27 mouse cellular contexts compared by ENCODE assay signal in the genomic region with DNA sequence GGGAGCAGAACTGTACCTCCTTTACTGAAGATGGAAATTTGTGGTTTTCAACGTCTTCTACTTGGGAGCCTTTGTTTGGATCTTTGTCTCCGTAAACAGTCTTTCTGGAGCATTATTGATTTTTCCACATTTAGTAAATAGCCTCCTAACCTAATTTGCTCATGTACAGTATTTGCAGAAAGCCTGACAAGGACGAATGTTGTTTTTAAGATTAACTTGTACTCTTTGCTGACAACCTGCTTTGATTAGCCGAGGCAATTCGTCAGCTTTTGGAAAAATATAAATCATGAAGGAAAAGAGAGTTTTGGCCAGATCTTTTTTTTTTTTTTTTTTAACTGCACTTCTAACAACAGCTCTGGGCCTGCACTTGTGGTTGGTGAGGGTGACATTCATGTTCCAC. TPM values are rescaled to one million over a fixed set of nuclear protein-coding genes. Genes with fewer than 3 reads are reported as not detected.
"Had no signal": no experiment of that assay in that cellular context is flagged by ENCODE, and none has a peak within 500 bp of the region (broad histone marks: within the 10 kb centered on the region; RNA-seq: fewer than 3 reads in every experiment).

No protein-coding gene starts in this region.

- H3K9ac ChIP-seq: heart, embryonic 13.5 days; heart, embryonic 15.5 days; hindbrain, embryonic 13.5 days; hindbrain, embryonic 15.5 days; kidney, embryonic 15.5 days; limb, embryonic 12.5 days; liver, embryonic 13.5 days; liver, embryonic 15.5 days had no signal

- H3K27me3 ChIP-seq: heart, embryonic 13.5 days; heart, embryonic 15.5 days; hindbrain, embryonic 13.5 days; hindbrain, embryonic 15.5 days; kidney, embryonic 15.5 days; limb, embryonic 12.5 days; liver, embryonic 13.5 days; liver, embryonic 15.5 days had no signal

- DNase-seq: gastrocnemius, postnatal 10 days; gastrocnemius, postnatal 25 days; heart, adult 2 months; heart, postnatal 14 days; heart, postnatal 36 days; kidney, adult 11 months; kidney, adult 2 months; kidney, adult 9 months; kidney, postnatal 14 days; kidney, postnatal 36 days; layer of hippocampus, adult 9-11 months; liver, embryonic 13.5 days had no signal

- H3K27ac ChIP-seq: heart, adult 2 months; heart, embryonic 13.5 days; heart, embryonic 15.5 days; hindbrain, embryonic 13.5 days; hindbrain, embryonic 15.5 days; hindbrain, postnatal 0 days; kidney, embryonic 15.5 days; kidney, postnatal 0 days; left cerebral cortex, adult 2 months; limb, embryonic 10.5 days; limb, embryonic 12.5 days; liver, embryonic 13.5 days; liver, embryonic 15.5 days had no signal

- H3K4me2 ChIP-seq: heart, embryonic 11.5 days; heart, embryonic 13.5 days; heart, embryonic 15.5 days; hindbrain, embryonic 13.5 days; hindbrain, embryonic 15.5 days; kidney, embryonic 15.5 days; limb, embryonic 12.5 days; liver, embryonic 11.5 days; liver, embryonic 13.5 days; liver, embryonic 15.5 days had no signal

- H3K9me3 ChIP-seq: heart, embryonic 13.5 days; heart, embryonic 15.5 days; hindbrain, embryonic 13.5 days; hindbrain, embryonic 15.5 days; kidney, embryonic 15.5 days; limb, embryonic 10.5 days; limb, embryonic 12.5 days; liver, embryonic 13.5 days; liver, embryonic 15.5 days had no signal

- H3K4me3 ChIP-seq: heart, adult 2 months; heart, embryonic 13.5 days; heart, embryonic 15.5 days; hindbrain, embryonic 13.5 days; hindbrain, embryonic 15.5 days; kidney, embryonic 15.5 days; left cerebral cortex, adult 2 months; limb, embryonic 10.5 days; limb, embryonic 12.5 days; liver, embryonic 13.5 days; liver, embryonic 15.5 days had no signal

- H3K4me1 ChIP-seq: heart, embryonic 15.5 days; hindbrain, embryonic 13.5 days; hindbrain, embryonic 15.5 days; kidney, embryonic 15.5 days; limb, embryonic 10.5 days; limb, embryonic 12.5 days; liver, embryonic 13.5 days; liver, embryonic 15.5 days had no signal

- H3K36me3 ChIP-seq: heart, embryonic 13.5 days; heart, embryonic 15.5 days; hindbrain, embryonic 13.5 days; hindbrain, embryonic 15.5 days; kidney, embryonic 15.5 days; limb, embryonic 10.5 days; limb, embryonic 12.5 days; liver, embryonic 13.5 days; liver, embryonic 15.5 days had no signal

RNA-seq across cellular contexts. Expression of gene Sstr4, which starts 55.5 kb away (rescaled TPM):
- total RNA-seq: gastrocnemius, adult 18-20 months; hematopoietic stem cell, adult 5-6 weeks had no signal
- polyA plus RNA-seq: liver, embryonic 13.5 days; liver, embryonic 15.5 days had no signal
